Mouse (Mus musculus): Measurements from ENCODE around the gene Parvb. TPM values are rescaled to one million over a fixed set of nuclear protein-coding genes. Genes with fewer than 3 reads are reported as not detected.
A peak's percentile ranks its signal among the peaks of the same experiment; 100 is the strongest.

Gene Parvb
- polyA plus RNA-seq, 1 experiment from 2014 or later = 9.0 TPM

- no peak for ATAC-seq (ENCODE audit: low read depth)
- peaks cover 32% of the 10 kb centered on the region for H3K4me1 ChIP-seq (replicated peaks)
- WGBS = 60% methylated on average over 2 of the region's 2 CpGs
- no peak overlapping the region for H3K9ac ChIP-seq
- no peak overlapping the region for H3K27ac ChIP-seq (replicated peaks)
- H3K36me3 ChIP-seq = no peaks in the 10 kb centered on the region
- no peaks in the 10 kb centered on the region for H3K27me3 ChIP-seq
- no peak overlapping the region for H3K4me2 ChIP-seq
- H3K4me3 ChIP-seq = no peak overlapping the region
- no peaks in the 10 kb centered on the region for H3K9me3 ChIP-seq
These were observed 31.7 kb downstream of the Parvb start for GRCm38 (mm10) chr15:84263573-84263972.

- no peak overlapping the region for H3K4me3 ChIP-seq
- H3K9me3 ChIP-seq = no peaks in the 10 kb centered on the region
- no peak overlapping the region for H3K9ac ChIP-seq
- no peak overlapping the region for H3K27ac ChIP-seq (replicated peaks)
- no peaks in the 10 kb centered on the region for H3K27me3 ChIP-seq
- WGBS = 71% methylated on average over 11 of the region's 11 CpGs
- H3K36me3 ChIP-seq = no peaks in the 10 kb centered on the region
- ATAC-seq (ENCODE audit: low read depth) = no peak
- peaks cover 21% of the 10 kb centered on the region for H3K4me1 ChIP-seq (replicated peaks)
- no peak overlapping the region for H3K4me2 ChIP-seq
These were observed 33.3 kb downstream of the Parvb start for GRCm38 (mm10) chr15:84265141-84265540.

GRCm38 (mm10) chr15:84266290-84266689, 34.4 kb downstream of the Parvb start:
- H3K36me3 ChIP-seq = no peaks in the 10 kb centered on the region
- H3K9me3 ChIP-seq = no peaks in the 10 kb centered on the region
- no peaks in the 10 kb centered on the region for H3K27me3 ChIP-seq
- no peak overlapping the region for H3K27ac ChIP-seq (replicated peaks)
- ATAC-seq (ENCODE audit: low read depth) = no peak
- H3K4me3 ChIP-seq = no peak overlapping the region
- WGBS = 80% methylated on average over 4 of the region's 4 CpGs
- H3K4me2 ChIP-seq = no peak overlapping the region
- H3K4me1 ChIP-seq (replicated peaks) = peaks cover 10% of the 10 kb centered on the region
- no peak overlapping the region for H3K9ac ChIP-seq

- peaks cover 10% of the 10 kb centered on the region for H3K4me1 ChIP-seq (replicated peaks)
- no peak for ATAC-seq (ENCODE audit: low read depth)
- H3K4me2 ChIP-seq = no peak overlapping the region
- WGBS = 89% methylated on average over 11 of the region's 11 CpGs
- no peaks in the 10 kb centered on the region for H3K36me3 ChIP-seq
- no peaks in the 10 kb centered on the region for H3K9me3 ChIP-seq
- no peak overlapping the region for H3K27ac ChIP-seq (replicated peaks)
- no peak overlapping the region for H3K9ac ChIP-seq
- no peak overlapping the region for H3K4me3 ChIP-seq
- H3K27me3 ChIP-seq = no peaks in the 10 kb centered on the region
These were observed 35.9 kb downstream of the Parvb start for GRCm38 (mm10) chr15:84267720-84268260.

- H3K4me1 ChIP-seq (replicated peaks) = peaks cover 10% of the 10 kb centered on the region
- no peaks in the 10 kb centered on the region for H3K36me3 ChIP-seq
- no peak for ATAC-seq (ENCODE audit: low read depth)
- no peak overlapping the region for H3K4me3 ChIP-seq
- no peak overlapping the region for H3K4me2 ChIP-seq
- H3K27me3 ChIP-seq = no peaks in the 10 kb centered on the region
- no peak overlapping the region for H3K9ac ChIP-seq
- WGBS = 90% methylated on average over 10 of the region's 10 CpGs
- no peak overlapping the region for H3K27ac ChIP-seq (replicated peaks)
- no peaks in the 10 kb centered on the region for H3K9me3 ChIP-seq
These were observed 37.3 kb downstream of the Parvb start for GRCm38 (mm10) chr15:84269107-84269633.

GRCm38 (mm10) chr15:84270032-84270431, 38.2 kb downstream of the Parvb start:
- Histone ChIP-seq H3K27me3 (no peaks in the 10 kb centered on the region), H3K9me3 (no peaks in the 10 kb centered on the region), H3K9ac (no peak overlapping the region), H3K36me3 (no peaks in the 10 kb centered on the region), H3K4me2 (no peak overlapping the region), H3K27ac (replicated peaks) (no peak overlapping the region), H3K4me3 (no peak overlapping the region), H3K4me1 (replicated peaks) (peaks cover 10% of the 10 kb centered on the region)
- 80% methylated on average over 5 of the region's 5 CpGs for WGBS
- no peak for ATAC-seq (ENCODE audit: low read depth)

GRCm38 (mm10) chr15:84270463-84270862, 38.6 kb downstream of the Parvb start:
- Histone ChIP-seq H3K4me1 (replicated peaks) (peaks cover 6% of the 10 kb centered on the region), H3K9ac (no peak overlapping the region), H3K9me3 (no peaks in the 10 kb centered on the region), H3K27ac (replicated peaks) (no peak overlapping the region), H3K4me2 (no peak overlapping the region), H3K27me3 (no peaks in the 10 kb centered on the region), H3K4me3 (no peak overlapping the region), H3K36me3 (no peaks in the 10 kb centered on the region)
- no peak for ATAC-seq (ENCODE audit: low read depth)
- WGBS = 75% methylated on average over 6 of the region's 6 CpGs

- H3K4me3 ChIP-seq = no peak overlapping the region
- H3K36me3 ChIP-seq = no peaks in the 10 kb centered on the region
- H3K4me2 ChIP-seq = no peak overlapping the region
- no peak overlapping the region for H3K27ac ChIP-seq (replicated peaks)
- H3K9ac ChIP-seq = no peak overlapping the region
- H3K9me3 ChIP-seq = no peaks in the 10 kb centered on the region
- H3K4me1 ChIP-seq (replicated peaks) = peaks cover 10% of the 10 kb centered on the region
- H3K27me3 ChIP-seq = no peaks in the 10 kb centered on the region
- no peak for ATAC-seq (ENCODE audit: low read depth)
- WGBS = 84% methylated on average over 4 of the region's 4 CpGs
These were observed 44.2 kb downstream of the Parvb start for GRCm38 (mm10) chr15:84276066-84276465.

GRCm38 (mm10) chr15:84278091-84278490, 46.2 kb downstream of the Parvb start:
- no peak overlapping the region for H3K4me3 ChIP-seq
- H3K9me3 ChIP-seq = no peaks in the 10 kb centered on the region
- no peak overlapping the region for H3K9ac ChIP-seq
- peaks cover 15% of the 10 kb centered on the region for H3K4me1 ChIP-seq (replicated peaks)
- H3K27me3 ChIP-seq = no peaks in the 10 kb centered on the region
- H3K27ac ChIP-seq (replicated peaks) = no peak overlapping the region
- no peaks in the 10 kb centered on the region for H3K36me3 ChIP-seq
- H3K4me2 ChIP-seq = no peak overlapping the region
- WGBS = 79% methylated on average over 7 of the region's 7 CpGs
- no peak for ATAC-seq (ENCODE audit: low read depth)

GRCm38 (mm10) chr15:84278656-84279055, 46.8 kb downstream of the Parvb start:
- no peak overlapping the region for H3K4me3 ChIP-seq
- WGBS = 36% methylated on average over 7 of the region's 7 CpGs
- ATAC-seq (ENCODE audit: low read depth) = no peak
- 0 out of 2 replicates have a peak overlapping the region, but pooled peaks have one; percentile 6 for H3K27ac ChIP-seq (replicated peaks)
- peaks cover 15% of the 10 kb centered on the region for H3K4me1 ChIP-seq (replicated peaks)
- no peaks in the 10 kb centered on the region for H3K9me3 ChIP-seq
- H3K4me2 ChIP-seq = no peak overlapping the region
- H3K9ac ChIP-seq = no peak overlapping the region
- no peaks in the 10 kb centered on the region for H3K27me3 ChIP-seq
- H3K36me3 ChIP-seq = no peaks in the 10 kb centered on the region

- WGBS = 88% methylated on average over 8 of the region's 8 CpGs
- H3K27me3 ChIP-seq = no peaks in the 10 kb centered on the region
These were observed 48.5 kb downstream of the Parvb start for GRCm38 (mm10) chr15:84280309-84280708.

GRCm38 (mm10) chr15:84280712-84281347, 49.0 kb downstream of the Parvb start:
- ATAC-seq (ENCODE audit: low read depth) = no peak
- no peak overlapping the region for H3K4me2 ChIP-seq
- H3K9me3 ChIP-seq = no peaks in the 10 kb centered on the region
- 85% methylated on average over 11 of the region's 11 CpGs for WGBS
- H3K4me3 ChIP-seq = no peak overlapping the region
- no peak overlapping the region for H3K27ac ChIP-seq (replicated peaks)
- H3K9ac ChIP-seq = no peak overlapping the region
- no peaks in the 10 kb centered on the region for H3K36me3 ChIP-seq
- H3K4me1 ChIP-seq (replicated peaks) = peaks cover 15% of the 10 kb centered on the region
- no peaks in the 10 kb centered on the region for H3K27me3 ChIP-seq

More at GRCm38 (mm10) chr15:84280309-84280708, 48.5 kb downstream of the Parvb start:
- Histone ChIP-seq H3K4me3 (no peak overlapping the region), H3K4me2 (no peak overlapping the region), H3K9me3 (no peaks in the 10 kb centered on the region), H3K9ac (no peak overlapping the region), H3K4me1 (replicated peaks) (peaks cover 15% of the 10 kb centered on the region), H3K27ac (replicated peaks) (no peak overlapping the region), H3K36me3 (no peaks in the 10 kb centered on the region)
- ATAC-seq (ENCODE audit: low read depth) = no peak
